Mouse (Mus musculus): ENCODE data around the gene Phgdh.

- no peak for TF ChIP-seq POLR2A (IDR thresholded peaks at IDR 0.05; ENCODE audit: low read depth, low read length)
- no peak for TF ChIP-seq CTCF (IDR thresholded peaks at IDR 0.05; ENCODE audit: extremely low read depth, insufficient read depth, insufficient read length, insufficient replicate concordance)
Measured at GRCm38 (mm10) chr3:98279682-98280081, 60.1 kb downstream of the Phgdh start.
